Mouse (Mus musculus): ENCODE measurements around the gene Grin2a. TPM values are rescaled to one million over a fixed set of nuclear protein-coding genes. Genes with fewer than 3 reads are reported as not detected.

The Grin2a gene
- polyA plus RNA-seq (2012; rRNA removed) (under 0.01 TPM in 1 of 2 replicates, not detected in the other), polyA plus RNA-seq (2014; fragmentation: Nextera tagmentation; extraction: Ambion mirVana) (not detected in 2 replicates)

DNA sequence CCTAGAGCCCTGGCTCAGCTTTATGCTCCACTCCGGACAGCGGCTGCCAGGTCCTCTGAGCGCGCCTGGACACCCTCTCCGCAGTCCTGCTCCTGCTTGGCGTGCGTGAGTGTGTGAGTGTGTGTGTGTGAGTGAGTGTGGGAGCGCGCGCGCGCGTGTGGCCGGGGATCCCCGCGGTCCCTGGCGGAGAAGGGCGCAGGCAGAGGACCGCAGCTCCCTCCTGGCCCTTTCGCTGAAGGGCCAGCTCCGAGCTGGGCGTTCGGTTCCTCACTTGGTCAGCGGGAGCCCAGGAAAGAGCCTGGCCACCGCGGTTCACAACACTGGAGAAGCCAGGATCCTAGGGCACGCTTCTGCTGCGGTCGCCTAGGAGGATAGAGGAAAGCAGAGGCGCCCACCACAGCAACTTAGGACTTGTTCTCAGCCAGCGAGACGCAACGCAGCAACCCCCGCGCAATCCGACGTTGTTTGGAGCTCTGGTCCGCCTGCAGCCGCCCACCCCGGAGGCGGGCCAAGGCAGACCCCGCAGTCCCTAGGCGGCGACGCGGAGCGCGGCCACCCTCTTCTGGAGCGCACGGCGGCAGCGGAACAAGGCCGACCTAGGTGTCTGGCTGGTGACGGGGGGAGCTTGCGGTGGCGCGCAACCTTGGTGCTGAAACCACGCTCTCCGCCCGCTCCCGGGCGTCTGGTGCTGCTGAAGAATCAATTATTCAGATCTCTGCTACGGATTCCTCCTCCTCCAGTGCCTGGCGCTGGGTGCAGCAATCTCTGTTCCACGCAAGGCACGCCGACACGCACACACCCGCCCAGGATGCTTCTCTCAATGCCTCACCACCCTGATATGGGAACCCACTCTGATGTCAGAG is at the start of gene Grin2a:
Gene Grin2a (minus strand): TSS at position 610 of the 863 bp plus-strand sequence.
- ATAC-seq (ENCODE audit: insufficient read depth) (no peak), DNase-seq (ENCODE audit: low read depth in 3 of 3, low spot score in 3 of 3) (no peak)
- Histone ChIP-seq H3K9me3 (ENCODE audit: control insufficient read depth, low read length) (no peaks in the 10 kb centered on the region), H3K4me2 (ENCODE audit: low read depth) (no peak within 1 kb of the TSS), H3K4me3 (ENCODE audit: insufficient read depth in 1 of 2, low read depth in 2 of 2, low read length in 2 of 2) (no peak within 1 kb of the TSS), H3K9ac (replicated peaks) (no peak within 1 kb of the TSS), H3K4me1 (replicated peaks; ENCODE audit: control insufficient read depth in 2 of 2, insufficient read depth in 2 of 2, low read length in 1 of 2) (no peaks in the 10 kb centered on the region), H3K36me3 (replicated peaks; ENCODE audit: control insufficient read depth, insufficient read depth, low read depth) (no peaks in the 10 kb centered on the region), H3K27ac (no peak within 1 kb of the TSS), H3K27me3 (ENCODE audit: control insufficient read depth, insufficient read depth, low read length) (peaks cover 47% of the 10 kb centered on the region)
- no peak for TF ChIP-seq EP300 (IDR thresholded peaks at IDR 0.05; ENCODE audit: low read depth)
- no peak for TF ChIP-seq CTCF (IDR thresholded peaks at IDR 0.05; ENCODE audit: low read depth)
- WGBS (ENCODE audit: insufficient replicate concordance) = 1% methylated on average over 67 of the region's 69 CpGs

DNA sequence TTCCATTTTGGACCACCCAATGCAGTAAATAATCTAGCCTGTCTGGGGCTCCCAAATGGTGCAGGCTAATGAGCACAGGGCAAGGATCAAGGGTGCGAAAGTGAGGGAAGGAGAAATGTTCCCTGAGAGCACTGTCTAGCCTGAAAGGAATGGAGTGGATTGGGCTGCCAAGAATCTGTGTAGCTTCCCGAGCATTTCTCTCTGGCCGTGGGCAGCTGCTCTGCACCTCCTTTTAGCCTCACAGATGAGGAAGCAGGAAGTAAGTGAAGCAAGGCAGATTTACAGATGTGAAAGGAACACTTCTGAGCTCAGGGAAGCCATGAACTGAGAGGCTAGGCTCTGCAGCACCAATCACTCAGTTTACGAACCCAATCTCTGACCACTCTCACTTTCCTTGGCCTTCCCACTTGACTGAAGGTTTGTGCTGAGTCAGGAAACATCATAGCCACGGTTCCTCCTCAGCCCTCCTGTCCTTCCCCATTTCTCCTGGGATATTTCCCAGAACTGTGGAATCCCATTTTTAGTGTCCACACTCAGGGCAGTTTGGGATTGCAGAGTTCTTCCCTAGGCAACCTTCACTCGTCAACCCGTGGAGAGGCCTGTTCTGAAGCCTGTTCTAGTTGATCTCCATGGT is 40.3 kb upstream of the Grin2a start:
- Histone ChIP-seq H3K9me3 (ENCODE audit: control insufficient read depth, low read length) (no peaks in the 10 kb centered on the region), H3K36me3 (replicated peaks; ENCODE audit: control insufficient read depth, insufficient read depth, low read depth) (no peaks in the 10 kb centered on the region), H3K27ac (no peak overlapping the region), H3K4me2 (ENCODE audit: low read depth) (no peak overlapping the region), H3K9ac (replicated peaks) (no peak overlapping the region), H3K4me1 (replicated peaks; ENCODE audit: control insufficient read depth in 2 of 2, insufficient read depth in 2 of 2, low read length in 1 of 2) (no peaks in the 10 kb centered on the region), H3K4me3 (ENCODE audit: insufficient read depth in 1 of 2, low read depth in 2 of 2, low read length in 2 of 2) (no peak overlapping the region), H3K27me3 (ENCODE audit: control insufficient read depth, insufficient read depth, low read length) (no peaks in the 10 kb centered on the region)
- TF ChIP-seq EP300 (IDR thresholded peaks at IDR 0.05; ENCODE audit: low read depth) = no peak
- TF ChIP-seq CTCF (IDR thresholded peaks at IDR 0.05; ENCODE audit: low read depth) = no peak
- DNase-seq (ENCODE audit: low read depth in 3 of 3, low spot score in 3 of 3) = no peak
- WGBS (ENCODE audit: insufficient replicate concordance) = 40% methylated on average over 7 of the region's 7 CpGs
- no peak for ATAC-seq (ENCODE audit: insufficient read depth)

DNA sequence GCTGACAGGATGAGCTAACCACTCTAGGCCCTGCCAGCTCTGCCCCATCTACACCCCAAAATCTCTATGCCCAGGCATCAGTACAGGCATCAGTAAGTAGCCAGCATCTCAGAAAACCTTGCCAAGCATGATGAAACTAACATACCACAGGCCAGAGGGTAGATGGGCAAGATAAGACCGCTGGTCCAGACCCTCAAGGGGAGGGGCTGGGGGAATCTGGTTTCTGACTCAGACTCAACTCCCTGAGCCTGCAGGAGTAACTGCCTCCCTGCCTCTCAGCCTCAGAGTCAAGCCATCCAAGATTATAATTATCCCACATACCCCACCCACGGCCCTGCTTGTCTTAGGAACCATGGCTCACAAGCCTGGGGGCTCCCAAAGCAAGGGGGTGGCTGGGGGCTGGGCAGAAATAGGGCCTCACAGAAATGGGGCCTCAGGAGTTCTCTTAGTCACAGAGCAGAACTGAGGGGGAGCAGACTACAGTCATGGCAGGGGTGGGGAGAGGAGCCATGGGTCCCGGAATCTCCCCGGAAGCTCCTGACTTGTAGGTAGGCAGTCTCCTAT is 38.1 kb upstream of the Grin2a start:
- no peaks in the 10 kb centered on the region for H3K27me3 ChIP-seq (ENCODE audit: control insufficient read depth, insufficient read depth, low read length)
- H3K4me2 ChIP-seq (ENCODE audit: low read depth) = no peak overlapping the region
- no peak for ATAC-seq (ENCODE audit: insufficient read depth)
- H3K9me3 ChIP-seq (ENCODE audit: control insufficient read depth, low read length) = no peaks in the 10 kb centered on the region
- no peak overlapping the region for H3K27ac ChIP-seq
- H3K36me3 ChIP-seq (replicated peaks; ENCODE audit: control insufficient read depth, insufficient read depth, low read depth) = no peaks in the 10 kb centered on the region
- no peaks in the 10 kb centered on the region for H3K4me1 ChIP-seq (replicated peaks; ENCODE audit: control insufficient read depth in 2 of 2, insufficient read depth in 2 of 2, low read length in 1 of 2)
- H3K4me3 ChIP-seq (ENCODE audit: insufficient read depth in 1 of 2, low read depth in 2 of 2, low read length in 2 of 2) = no peak overlapping the region
- no peak for DNase-seq (ENCODE audit: low read depth in 3 of 3, low spot score in 3 of 3)
- H3K9ac ChIP-seq (replicated peaks) = no peak overlapping the region
- no peak for TF ChIP-seq CTCF (IDR thresholded peaks at IDR 0.05; ENCODE audit: low read depth)
- no peak for TF ChIP-seq EP300 (IDR thresholded peaks at IDR 0.05; ENCODE audit: low read depth)
- 52% methylated on average over 4 of the region's 4 CpGs for WGBS (ENCODE audit: insufficient replicate concordance)

DNA sequence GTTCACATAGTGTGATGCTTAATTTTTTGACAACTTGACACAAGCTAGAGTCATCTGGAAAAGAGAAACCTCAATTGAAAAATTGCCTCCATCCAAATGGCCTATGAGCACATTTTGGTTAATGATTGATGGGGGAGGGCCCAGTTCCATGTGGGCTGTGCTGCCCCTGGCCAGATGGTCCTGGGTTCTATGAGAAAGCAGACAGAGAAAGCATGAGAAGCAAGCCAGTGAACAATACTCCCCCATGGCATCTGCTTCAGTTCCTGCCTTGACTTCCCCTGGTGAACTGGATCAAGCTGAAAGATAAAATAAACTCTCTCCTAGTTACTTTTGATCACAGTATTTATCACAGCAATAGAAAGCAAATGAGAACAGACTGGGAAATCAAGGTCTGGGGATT is 36.5 kb upstream of the Grin2a start:
- H3K27me3 ChIP-seq (ENCODE audit: control insufficient read depth, insufficient read depth, low read length) = no peaks in the 10 kb centered on the region
- no peak overlapping the region for H3K4me2 ChIP-seq (ENCODE audit: low read depth)
- ATAC-seq (ENCODE audit: insufficient read depth) = no peak
- H3K4me3 ChIP-seq (ENCODE audit: insufficient read depth in 1 of 2, low read depth in 2 of 2, low read length in 2 of 2) = no peak overlapping the region
- no peaks in the 10 kb centered on the region for H3K36me3 ChIP-seq (replicated peaks; ENCODE audit: control insufficient read depth, insufficient read depth, low read depth)
- H3K27ac ChIP-seq = no peak overlapping the region
- H3K9me3 ChIP-seq (ENCODE audit: control insufficient read depth, low read length) = no peaks in the 10 kb centered on the region
- DNase-seq (ENCODE audit: low read depth in 3 of 3, low spot score in 3 of 3) = no peak
- H3K9ac ChIP-seq (replicated peaks) = no peak overlapping the region
- no peaks in the 10 kb centered on the region for H3K4me1 ChIP-seq (replicated peaks; ENCODE audit: control insufficient read depth in 2 of 2, insufficient read depth in 2 of 2, low read length in 1 of 2)
- TF ChIP-seq EP300 (IDR thresholded peaks at IDR 0.05; ENCODE audit: low read depth) = no peak
- TF ChIP-seq CTCF (IDR thresholded peaks at IDR 0.05; ENCODE audit: low read depth) = no peak

DNA sequence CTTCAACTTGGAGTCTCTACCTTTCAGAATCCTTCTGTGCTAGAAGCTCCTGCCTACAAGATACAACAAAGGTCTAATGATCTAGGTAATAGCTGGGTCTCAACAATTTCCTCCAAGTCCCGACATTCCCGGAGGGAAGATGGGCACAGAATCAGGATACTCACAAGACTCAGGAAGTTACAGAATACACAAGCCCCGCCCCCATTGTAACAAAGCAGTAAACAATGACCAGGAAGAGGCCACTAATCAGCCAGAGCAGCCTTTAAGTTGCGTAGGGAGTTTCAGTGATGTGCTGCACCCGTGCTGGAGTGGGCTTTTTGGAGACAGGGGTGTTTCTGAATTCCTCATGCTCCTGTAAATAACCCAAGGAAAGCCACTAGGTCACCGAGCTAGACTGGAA is 31.4 kb upstream of the Grin2a start:
- H3K4me3 ChIP-seq (ENCODE audit: insufficient read depth in 1 of 2, low read depth in 2 of 2, low read length in 2 of 2) = no peak overlapping the region
- H3K4me1 ChIP-seq (replicated peaks; ENCODE audit: control insufficient read depth in 2 of 2, insufficient read depth in 2 of 2, low read length in 1 of 2) = no peaks in the 10 kb centered on the region

More for the DNA sequence above, 31.4 kb upstream of the Grin2a start:
- no peak for TF ChIP-seq CTCF (IDR thresholded peaks at IDR 0.05; ENCODE audit: low read depth)
- TF ChIP-seq EP300 (IDR thresholded peaks at IDR 0.05; ENCODE audit: low read depth) = no peak
- Histone ChIP-seq H3K27ac (no peak overlapping the region), H3K36me3 (replicated peaks; ENCODE audit: control insufficient read depth, insufficient read depth, low read depth) (no peaks in the 10 kb centered on the region), H3K27me3 (ENCODE audit: control insufficient read depth, insufficient read depth, low read length) (no peaks in the 10 kb centered on the region), H3K4me2 (ENCODE audit: low read depth) (no peak overlapping the region), H3K9me3 (ENCODE audit: control insufficient read depth, low read length) (no peaks in the 10 kb centered on the region), H3K9ac (replicated peaks) (no peak overlapping the region)
- DNase-seq (ENCODE audit: low read depth in 3 of 3, low spot score in 3 of 3) = no peak
- 40% methylated on average over 6 of the region's 6 CpGs for WGBS (ENCODE audit: insufficient replicate concordance)
- no peak for ATAC-seq (ENCODE audit: insufficient read depth)

All from liver, embryonic 14.5 days (tissue).